Mouse (Mus musculus) T-helper 2 cell (primary cell): Measurements from ENCODE around the gene Eif2b2.

Experiments
- in situ Hi-C: fragments of 300-600 bp; cut with MboI, MseI; formaldehyde crosslinking; loops from one replicate; pipeline ENCODE4 v1.15.1; 2025; ENCODE audit warnings: high pct_unique_total_duplicates

Gene Eif2b2

DNA sequence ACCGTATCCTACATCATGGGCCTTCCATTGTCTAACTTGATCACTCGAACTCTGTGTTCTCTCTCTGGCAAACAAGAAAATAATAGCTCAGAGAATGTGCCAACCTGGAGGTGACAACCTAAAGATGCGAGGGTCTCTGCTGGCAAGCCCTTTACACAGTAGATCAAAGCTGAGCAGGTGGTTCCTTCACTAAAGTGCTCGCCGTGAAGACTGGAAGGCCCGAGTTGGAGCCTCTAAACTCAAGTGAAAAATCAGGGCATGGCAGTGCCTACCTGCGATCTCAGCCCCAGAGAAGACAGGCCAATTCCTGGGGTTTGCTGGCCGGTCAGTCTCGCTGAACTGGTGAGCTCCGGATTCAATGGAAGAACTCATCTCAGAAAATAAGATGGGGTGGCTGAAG is 26.1 kb upstream of the Eif2b2 start:
- in situ Hi-C loops, result no loop called here

DNA sequence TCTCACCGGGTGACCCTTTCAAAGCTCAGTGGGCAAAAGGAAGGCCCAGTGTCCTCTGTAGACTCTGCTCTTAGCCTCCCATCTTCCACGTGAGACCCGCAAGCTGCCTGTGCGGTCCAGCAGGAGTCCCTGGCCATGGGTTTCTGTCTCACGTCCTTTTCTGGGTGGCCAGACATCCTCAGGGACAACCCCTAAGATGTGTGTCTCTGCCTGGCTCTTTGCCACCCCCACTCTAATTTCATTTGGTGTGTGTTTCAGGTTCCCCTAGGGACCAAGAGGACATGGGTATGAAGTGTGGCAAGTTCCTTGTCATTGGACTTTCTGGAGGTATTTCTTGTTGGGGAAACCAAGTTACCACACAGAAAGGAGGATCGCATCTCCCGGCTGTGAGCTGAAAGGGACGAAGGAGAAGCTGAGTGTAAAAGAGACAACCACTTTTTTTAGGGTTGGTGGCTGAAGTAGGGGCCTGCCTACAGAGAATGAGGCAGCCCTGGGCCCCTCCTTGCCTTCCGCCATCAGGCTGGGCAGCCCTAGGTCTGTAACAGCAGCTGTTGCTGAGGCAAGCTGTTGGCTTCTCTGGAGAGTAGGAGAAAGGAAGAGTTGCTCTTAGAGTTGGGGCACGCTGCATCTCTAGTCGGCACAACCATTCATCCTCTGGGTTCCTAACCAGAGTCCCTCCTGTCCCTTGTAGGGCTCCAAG is 25.2 kb upstream of the Eif2b2 start:
- in situ Hi-C loops, result no loop called here

DNA sequence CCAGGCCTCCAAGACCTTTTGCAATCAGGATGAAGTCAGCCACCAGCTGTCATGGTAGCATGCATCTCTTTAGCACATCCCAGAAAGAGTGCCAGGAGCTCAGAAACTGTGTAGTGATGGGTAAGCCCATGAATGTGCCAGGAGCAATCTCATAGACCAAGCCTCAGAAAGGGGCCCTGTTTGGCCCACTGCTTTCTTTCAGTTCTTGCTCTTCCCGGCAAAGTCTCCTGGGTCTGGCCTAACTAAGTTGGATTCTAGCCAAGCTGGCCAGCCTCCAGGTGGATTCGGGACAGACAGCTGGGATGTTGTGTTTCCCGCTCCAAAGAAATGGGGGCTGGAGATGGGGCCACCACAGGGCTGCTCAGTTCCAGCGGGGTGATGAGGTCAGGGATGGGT is 24.7 kb upstream of the Eif2b2 start:
- in situ Hi-C loops, result no loop called here

DNA sequence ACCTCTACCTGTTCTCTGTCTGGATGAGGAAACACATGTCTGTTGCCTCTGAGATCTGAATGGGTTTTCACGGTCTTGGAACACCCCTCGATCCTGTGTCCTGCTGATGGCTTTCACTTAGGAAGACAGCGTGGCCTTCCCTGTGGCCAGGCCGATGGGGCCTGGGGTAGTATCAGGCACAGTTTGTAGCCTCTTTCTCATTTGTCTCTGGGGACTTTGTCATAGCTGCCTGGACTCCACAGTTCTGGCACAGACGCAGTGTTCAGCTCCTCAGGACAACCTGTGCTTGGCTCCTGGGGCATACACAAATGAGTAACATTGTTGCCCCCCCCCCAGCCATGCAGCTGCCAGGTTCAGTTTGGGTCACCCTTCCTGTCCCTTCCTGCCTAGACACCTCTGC is 24.2 kb upstream of the Eif2b2 start:
- in situ Hi-C loops, result no loop called here

DNA sequence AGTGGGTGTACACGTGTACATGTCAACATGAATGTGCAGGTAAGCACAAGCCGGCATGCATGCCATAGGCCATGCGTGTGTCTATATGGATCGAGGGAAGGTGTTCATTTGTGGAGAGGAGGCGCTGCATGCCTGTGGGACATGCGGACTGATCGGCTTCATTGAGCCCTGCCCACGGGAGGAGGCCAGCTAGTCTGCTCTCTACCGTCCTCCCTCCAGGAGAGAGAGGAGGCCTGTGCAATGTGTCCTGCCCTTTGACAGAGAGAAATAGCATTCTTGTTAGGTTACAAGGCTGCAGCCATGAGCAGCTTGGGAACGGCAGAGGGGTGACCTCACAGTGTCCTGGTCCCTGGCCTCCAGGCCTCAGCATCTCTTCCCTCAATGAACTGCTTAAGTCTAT is 23.1 kb upstream of the Eif2b2 start:
- in situ Hi-C loops, result no loop called here

DNA sequence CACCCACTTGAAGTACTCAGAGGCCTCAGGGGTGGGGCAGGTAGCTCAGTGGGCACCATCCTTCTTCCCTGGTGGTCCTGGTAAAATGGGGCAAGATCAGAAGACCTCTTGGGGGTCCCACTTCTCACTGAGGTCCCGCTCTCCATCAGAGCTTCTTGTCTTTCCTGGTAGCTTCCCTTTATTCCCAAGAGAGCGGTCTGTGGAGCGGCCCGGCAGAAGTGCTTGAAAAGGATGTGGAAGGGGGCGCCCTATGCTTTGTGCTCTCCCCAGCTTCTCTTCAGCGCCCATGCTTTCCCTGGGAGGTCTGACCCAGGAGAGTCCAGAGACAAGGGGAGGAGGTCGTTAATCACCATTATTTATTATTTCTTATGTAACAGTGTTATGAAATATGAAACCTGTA is 21.9 kb upstream of the Eif2b2 start:
- in situ Hi-C loops, result no loop called here

DNA sequence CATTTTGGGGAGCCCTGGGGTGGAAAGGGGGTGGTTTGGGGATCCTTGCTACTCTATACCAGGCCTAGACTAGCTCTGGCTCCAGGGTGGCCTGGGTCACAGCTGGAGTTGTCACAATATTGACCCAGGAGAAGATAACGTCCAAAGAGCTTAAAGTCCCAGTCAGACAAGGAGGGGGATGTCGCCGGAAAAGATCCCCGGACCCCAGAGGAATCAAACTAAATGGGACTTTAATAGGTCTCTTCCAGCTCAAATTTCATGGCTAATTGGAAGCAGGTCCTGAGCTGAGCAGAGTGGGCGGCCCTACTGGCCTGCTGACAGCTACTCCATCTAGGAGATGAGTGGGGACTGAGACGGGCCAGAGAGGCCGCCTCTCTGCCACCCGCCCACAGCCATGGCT is 21.3 kb upstream of the Eif2b2 start:
- in situ Hi-C loops, result no loop called here

DNA sequence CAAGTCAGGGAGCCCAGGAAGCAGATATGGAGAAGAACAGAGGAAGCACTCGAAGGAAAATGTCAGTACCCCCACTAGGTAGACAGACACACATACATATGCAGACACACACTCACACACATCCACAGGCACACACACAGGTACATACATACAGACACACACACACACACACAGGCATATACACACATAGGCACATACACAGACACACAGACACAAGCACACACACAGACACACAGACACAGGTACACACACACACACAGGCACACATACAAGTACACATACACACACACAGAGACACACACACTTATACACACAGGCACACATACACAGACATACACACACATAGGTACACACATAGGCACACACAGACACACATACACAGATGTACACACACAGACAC is 19.3 kb upstream of the Eif2b2 start:
- in situ Hi-C loops, result no loop called here

DNA sequence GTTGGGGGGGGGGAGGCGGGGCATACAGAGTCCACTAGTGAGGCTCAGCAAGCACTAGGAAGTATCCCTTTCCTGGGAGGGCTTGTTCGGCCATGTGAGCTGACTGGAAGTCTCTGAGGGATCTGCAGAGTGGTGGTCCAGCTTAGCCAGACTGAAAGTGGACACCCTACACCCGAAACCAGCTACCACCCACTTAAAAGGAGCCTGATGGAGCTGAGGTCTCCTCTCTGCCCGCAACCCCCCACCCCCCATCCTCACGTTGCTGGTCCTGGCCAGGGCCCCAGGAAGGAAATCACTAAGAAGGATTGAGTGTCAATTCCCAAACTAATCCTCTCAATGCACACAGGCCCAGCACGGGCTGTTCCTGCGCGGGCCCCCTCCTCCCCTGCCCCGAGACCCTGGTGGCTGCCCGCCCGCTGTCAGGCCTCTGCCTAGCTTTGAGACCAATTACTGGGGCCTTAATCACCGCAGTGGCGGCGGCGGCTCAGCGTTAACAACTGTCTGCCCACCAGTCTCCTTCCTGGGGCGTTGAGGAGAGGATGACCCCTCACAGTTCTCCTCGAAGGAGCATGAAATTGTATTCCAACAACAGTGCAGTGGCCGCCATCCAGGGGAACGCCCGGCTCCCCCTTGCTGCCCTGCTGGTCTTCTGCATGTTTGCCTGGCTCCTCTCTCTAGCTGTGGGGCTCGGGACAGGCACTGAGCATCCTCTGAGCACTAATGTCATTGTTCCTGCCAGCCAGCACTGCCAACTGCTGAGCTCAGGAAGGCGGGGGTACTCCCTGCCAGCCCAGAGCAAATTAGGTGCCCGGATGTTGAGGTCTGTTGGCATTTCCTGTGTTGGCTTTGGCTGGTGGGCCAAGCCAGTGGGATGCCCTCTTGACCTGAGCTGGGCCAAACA is 18.1 kb upstream of the Eif2b2 start:
- in situ Hi-C loops, result no loop called here

DNA sequence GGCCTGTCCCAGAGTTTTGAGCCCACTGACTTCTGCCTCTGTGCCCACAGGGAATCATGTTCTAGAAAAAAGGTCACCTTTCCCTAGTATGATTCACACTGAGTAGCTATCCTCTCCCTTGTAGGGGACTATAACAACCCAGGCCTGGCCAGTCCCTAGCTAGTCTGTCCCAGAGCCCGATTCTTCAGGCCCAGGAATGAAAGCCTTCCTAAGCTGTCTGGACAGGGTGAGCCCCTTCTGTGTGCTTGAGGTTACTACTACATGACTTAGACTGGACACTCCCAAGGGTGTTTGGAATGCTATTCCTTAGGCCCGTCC is 17.5 kb upstream of the Eif2b2 start:
- in situ Hi-C loops, result no loop called here

DNA sequence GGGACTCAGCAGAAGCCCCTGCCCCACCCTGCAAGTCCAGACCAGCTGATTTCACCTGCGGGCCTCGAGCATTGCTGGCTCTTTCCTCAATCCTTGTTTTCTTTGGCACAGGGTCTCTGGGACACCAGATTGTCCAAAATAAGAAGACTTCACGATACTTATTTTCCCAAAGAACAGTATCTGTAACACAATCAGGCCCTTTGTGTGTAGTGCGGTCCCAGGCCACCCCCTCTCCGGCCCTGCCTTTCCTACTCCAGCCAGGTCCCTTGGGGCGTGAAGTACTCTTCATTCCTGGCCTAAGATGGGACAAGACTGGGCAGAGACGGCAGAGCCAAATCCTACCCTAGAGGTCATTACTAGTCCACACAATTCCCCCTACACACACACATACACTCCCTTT is 17.1 kb upstream of the Eif2b2 start:
- in situ Hi-C loops, result no loop called here

DNA sequence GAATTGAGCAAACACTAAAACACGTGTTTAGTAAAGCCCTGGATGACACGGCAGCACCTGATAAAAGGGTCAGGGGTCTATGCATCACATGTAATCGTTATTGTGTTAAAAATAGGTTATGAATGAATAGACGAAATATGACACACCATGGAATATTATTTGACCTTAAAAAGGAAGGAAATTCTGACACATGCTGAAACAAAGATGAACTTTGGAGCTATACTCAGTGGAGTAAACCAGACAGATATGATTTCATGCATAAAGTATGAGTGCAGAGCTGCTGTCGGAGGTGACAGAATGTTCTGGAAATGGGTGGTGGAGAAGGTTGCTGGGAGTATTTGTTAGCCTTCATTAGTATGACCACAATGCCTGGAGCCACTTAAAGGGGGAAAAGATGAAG is 15.6 kb upstream of the Eif2b2 start:
- in situ Hi-C loops, result no loop called here

DNA sequence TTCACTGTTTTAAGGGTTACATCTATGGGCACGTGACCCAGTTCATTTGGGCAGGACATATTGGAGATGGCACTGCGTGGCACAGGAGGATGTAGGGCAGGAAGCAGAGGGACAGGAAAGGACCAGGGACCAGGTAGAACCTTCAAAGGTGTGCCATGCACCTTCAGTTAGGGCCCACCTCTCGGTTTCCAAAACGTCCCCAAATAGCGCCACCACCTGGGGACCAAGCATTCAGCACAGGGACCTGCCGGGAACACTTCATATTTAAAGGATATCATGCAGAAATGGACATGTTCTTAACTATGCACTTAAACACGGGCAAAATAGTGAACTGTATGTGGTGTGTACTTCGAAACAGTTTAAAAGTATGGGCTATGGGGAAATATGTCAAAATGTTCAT is 15.2 kb upstream of the Eif2b2 start:
- in situ Hi-C loops, result no loop called here

DNA sequence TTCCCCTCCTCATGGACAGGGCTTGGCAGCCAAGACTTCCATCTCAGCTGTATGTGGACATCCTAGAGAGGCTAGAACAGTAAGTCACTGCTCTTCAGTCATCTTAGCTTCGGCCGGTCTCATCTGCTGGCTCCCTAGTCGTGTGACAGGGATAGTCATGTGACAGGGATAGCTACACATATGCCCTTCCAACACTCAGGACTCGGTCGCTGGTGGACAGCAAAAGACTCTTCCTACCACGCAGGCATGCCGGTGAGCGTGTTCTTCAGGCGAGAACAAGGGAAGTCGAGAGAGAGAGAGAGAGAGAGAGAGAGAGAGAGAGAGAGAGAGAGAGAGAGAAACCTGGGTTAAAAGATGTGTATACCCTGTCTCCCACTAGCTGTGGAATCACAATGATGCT is 13.9 kb upstream of the Eif2b2 start:
- in situ Hi-C loops, result no loop called here

DNA sequence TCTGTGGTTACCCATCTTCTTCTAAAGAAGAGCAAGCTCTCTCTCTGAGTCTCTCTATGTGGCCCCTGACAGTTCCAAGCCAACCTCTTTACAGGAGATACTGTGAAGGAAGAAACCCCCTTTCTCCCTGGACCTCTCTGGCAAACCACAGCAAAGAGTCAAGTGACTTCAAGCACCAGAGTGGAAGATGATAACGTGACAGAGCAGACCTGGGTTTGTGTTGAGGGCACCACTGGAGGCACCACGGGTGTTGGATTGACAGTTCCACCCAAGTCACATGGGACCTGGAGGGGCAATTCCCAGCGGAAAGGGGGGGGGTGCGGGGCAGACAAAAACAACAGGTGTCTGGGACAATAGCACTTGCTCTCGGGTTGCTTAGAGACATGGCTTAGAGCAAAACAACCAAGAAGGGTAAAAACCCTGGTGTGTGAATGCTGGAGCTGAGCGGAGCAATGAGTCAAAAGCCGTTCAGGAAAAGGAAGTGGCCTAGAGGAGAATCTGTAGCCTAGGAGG is 10.5 kb upstream of the Eif2b2 start:
- in situ Hi-C loops, result no loop called here

DNA sequence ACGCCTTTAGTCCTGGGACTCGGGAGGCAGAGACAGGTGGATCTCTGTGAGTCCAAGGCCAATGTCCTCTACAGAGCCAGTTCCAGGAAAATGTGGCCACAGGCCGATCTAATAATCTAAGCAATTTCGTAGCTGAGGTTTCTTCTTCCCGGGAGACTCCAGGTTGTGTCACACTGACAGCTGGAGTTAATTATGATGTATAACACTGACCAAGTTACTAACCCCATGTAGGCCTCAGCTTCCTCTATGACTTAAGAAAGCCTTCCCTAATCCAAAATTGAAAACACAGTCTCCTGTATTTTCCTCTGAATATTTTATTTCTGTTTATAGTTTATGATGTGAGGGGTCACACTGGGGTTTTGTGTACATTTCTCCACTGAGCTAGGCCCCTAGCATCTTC is 4.2 kb upstream of the Eif2b2 start:
- in situ Hi-C loops, result loop anchor here (5.0 kb wide), 1 partner anchor 67 kb away; no protein-coding TSS in a partner anchor

DNA sequence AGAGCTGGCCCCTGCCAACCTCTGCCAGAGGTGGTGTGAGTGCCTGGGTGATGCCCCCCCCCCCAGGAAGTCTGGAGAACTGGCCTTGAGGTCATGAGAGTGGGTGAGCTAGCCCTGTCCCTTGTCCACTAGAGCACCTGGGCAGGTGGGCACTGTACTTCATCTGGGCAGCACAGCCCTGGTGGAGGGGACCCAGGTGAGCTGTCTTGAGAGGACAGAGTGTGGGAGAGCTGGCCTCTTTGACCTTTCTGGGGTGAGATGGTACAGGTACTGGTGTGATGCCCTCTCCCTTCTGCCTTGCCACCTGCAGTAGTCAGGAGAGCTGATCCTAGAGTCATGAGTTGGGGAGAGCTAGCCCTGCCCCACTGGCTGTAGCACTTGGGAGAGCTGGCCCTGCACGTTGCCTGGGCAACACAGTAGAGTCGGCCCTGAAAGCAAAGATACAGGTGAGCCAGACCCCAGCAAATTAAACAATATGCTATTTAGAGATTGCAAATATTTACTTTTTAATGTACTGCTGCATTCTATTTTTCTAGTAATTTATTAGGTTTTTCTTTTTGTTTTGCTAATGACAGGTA is 1.5 kb upstream of the Eif2b2 start:
- in situ Hi-C loops, result loop anchor here (5.0 kb wide), 1 partner anchor 64 kb away; no protein-coding TSS in a partner anchor

DNA sequence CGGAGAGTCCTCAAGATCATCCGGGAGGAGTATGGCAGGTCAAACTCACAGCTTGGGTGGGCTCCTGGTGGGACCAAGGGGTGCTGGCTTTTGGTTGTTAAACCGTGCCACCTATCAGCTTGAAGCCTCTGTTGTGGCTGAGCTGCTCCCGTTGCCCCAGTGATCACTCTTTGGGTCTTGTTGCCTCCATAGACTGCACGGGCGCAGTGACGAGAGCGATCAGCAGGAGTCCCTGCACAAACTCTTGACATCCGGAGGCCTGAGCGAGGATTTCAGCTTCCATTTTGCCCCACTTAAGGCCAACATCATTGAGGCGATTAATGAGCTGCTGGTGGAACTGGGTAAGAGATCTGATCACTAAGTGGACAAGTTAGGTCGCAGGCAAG is 617 bp downstream of the Eif2b2 start:
- in situ Hi-C loops, result loop anchor here (5.0 kb wide), 1 partner anchor 62 kb away; no protein-coding TSS in a partner anchor

DNA sequence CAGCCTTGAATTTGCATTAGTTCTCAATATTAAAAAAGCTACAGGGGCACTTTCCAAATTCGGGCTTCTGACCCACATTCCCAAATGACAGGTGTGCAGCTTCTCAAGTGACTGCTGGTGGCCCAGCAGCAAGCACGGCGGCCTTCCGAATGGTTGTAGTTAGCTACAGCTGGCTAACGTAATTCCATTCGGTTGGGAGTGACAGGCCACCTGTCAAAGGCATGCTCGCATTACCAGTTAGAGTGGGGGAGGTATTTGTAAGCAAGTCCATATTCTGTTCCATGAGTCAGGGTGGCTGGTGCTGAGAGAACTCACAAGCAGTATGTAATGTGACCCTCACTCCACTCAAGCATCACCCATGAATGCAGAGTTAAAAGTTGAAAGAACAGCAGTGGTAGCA is 7.9 kb downstream of the Eif2b2 start:
- in situ Hi-C loops, result no loop called here

DNA sequence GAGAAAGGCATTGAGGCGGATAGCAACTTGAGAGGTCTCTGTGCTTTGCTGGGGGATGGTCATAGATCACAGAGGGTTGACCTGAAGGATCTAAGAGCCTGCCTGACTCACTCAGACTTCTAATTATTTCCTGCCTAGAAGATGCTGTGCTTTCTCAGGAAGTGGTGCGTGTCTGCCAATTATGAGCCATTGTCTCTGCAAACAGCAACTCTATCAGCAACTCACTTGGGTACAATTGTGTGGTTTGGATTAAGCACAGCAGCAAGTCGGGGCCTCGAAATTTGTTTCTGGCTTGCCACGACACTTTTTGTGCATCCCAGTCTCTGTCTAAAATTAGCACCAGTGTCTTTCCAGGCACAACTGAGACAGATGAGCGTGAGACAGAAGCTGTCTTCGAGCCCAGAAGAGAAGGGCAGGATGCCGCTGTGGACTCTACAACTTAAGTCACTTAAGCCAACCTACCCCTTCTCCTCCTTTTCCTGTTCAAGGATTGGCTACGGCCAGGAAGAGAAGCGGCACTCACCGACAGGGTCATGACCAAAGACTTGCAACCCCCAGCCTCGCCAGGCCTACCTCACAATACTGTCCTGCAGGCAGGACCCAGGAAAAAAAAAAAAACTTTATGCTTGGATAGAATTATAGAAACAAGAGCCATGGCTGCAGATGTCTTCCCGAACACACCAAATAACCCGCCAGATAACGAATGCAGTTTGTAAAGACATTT is 8.8 kb downstream of the Eif2b2 start:
- in situ Hi-C loops, result no loop called here

DNA sequence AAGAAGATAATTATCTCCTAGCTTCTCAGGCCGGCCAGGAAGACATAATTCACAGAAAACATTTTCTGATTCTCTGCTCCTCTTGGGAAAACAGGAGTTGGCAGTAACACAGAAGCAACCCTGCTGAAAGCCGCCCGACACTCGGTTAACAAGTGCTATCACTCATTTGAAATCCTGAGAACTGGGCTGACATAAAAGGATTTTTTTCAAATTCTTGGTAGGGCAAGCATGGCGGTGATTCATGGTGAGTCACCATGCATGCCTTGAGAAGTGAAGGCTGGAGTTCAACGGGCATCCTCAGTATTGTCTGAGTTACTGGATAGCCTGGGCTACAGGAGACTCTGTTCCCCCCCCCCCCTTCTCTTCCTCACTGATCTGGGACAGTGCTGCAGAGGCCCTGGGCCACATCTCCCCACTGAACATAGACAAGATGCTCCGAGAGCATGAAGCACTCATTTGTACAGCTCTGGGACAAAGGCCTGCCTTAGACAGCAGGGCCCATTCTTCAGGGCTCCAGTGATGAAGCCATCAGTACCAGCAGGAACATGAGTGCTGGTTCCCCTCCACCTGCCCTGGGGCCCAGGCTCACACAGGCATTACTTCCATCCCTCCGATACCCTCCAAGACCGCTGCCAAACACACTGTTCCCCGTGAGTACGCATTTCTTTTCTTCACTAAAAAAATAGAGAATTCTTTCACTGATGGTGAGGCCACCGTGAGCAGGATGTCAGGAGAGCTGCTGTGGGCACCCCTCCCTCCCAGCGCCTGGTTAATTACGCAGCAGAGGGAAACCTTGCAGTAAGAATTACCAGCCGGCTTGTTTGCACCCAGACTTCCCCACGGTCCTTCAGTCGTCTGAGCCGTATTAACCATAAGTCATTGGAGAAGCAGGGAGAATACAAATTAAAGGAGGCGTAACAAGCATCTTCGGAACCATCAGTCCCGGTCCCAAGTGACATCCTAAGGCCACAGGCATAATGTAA is 14.4 kb downstream of the Eif2b2 start:
- in situ Hi-C loops, result no loop called here
